Mouse (Mus musculus): ENCODE data around the gene Arrdc2. TPM values are rescaled to one million over a fixed set of nuclear protein-coding genes. Genes with fewer than 3 reads are reported as not detected.

Arrdc2 gene
- polyA plus RNA-seq, 1 experiment from 2014 or later = 8.0 TPM

DNA sequence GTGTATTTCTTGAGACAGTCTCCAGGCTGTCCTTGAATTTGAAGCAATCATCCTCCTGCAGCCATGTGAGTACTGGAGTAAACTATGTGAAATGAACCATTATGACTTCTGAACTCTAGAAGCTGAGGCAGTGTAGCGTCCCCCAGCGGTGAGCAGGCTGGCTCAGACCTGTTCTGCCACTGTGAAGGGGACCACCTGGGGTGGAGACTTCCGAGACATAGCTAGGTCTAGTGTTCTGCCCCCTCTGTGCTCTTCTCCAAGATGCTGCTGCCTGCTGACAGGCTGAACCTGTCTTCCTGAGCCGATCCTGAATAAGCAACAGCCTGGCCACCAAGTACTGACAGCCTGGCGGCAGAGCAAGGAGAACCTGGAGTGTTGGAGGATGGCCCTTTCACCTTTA is 5.6 kb upstream of the Arrdc2 start:
- no peak for ATAC-seq (ENCODE audit: low FRiP score, low read depth)
- no peaks in the 10 kb centered on the region for H3K36me3 ChIP-seq
- H3K27me3 ChIP-seq = no peaks in the 10 kb centered on the region
- H3K9ac ChIP-seq = no peak overlapping the region
- H3K27ac ChIP-seq (replicated peaks) = no peak overlapping the region
- no peak overlapping the region for H3K4me3 ChIP-seq
- H3K4me2 ChIP-seq = no peak overlapping the region
- no peaks in the 10 kb centered on the region for H3K9me3 ChIP-seq
- peaks cover 9% of the 10 kb centered on the region for H3K4me1 ChIP-seq (replicated peaks)
- 45% methylated on average over 5 of the region's 5 CpGs for WGBS

DNA sequence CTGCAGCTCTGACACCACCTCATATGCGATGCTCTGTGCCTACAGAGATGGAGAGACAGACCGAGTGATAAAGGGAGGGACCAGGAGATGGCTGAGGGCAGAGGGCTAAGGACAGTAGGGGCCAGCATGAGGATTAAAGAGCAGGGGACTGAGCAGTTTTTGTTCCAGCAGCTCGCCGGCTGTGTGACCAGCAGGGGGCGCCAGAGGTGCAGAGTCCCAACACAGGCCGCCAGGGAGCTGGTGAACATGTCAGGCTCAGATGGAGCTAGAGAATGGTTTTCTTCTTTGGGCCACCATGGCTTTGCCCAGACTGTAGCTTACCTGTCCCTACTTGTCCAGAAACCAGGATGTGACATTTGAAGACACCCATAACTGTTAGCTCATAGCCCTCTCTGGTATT is 5.0 kb upstream of the Arrdc2 start:
- no peaks in the 10 kb centered on the region for H3K9me3 ChIP-seq
- H3K27me3 ChIP-seq = no peaks in the 10 kb centered on the region
- H3K4me1 ChIP-seq (replicated peaks) = peaks cover 12% of the 10 kb centered on the region
- WGBS = 5% methylated on average over 6 of the region's 6 CpGs
- no peak for ATAC-seq (ENCODE audit: low FRiP score, low read depth)
- H3K4me3 ChIP-seq = no peak overlapping the region
- H3K36me3 ChIP-seq = no peaks in the 10 kb centered on the region
- H3K4me2 ChIP-seq = no peak overlapping the region
- H3K27ac ChIP-seq (replicated peaks) = no peak overlapping the region
- no peak overlapping the region for H3K9ac ChIP-seq

GRCm38 (mm10) chr8:70843941-70844340 is 4.4 kb upstream of the Arrdc2 start:
- H3K4me1 ChIP-seq (replicated peaks) = peaks cover 12% of the 10 kb centered on the region
- H3K4me3 ChIP-seq = no peak overlapping the region
- 86% methylated on average over 8 of the region's 8 CpGs for WGBS
- H3K36me3 ChIP-seq = no peaks in the 10 kb centered on the region
- H3K27me3 ChIP-seq = no peaks in the 10 kb centered on the region
- no peak overlapping the region for H3K27ac ChIP-seq (replicated peaks)
- H3K9ac ChIP-seq = no peak overlapping the region
- no peak overlapping the region for H3K4me2 ChIP-seq
- ATAC-seq (ENCODE audit: low FRiP score, low read depth) = no peak
- H3K9me3 ChIP-seq = no peaks in the 10 kb centered on the region

GRCm38 (mm10) chr8:70843214-70843773 is 3.8 kb upstream of the Arrdc2 start:
- 83% methylated on average over 5 of the region's 5 CpGs for WGBS
- no peaks in the 10 kb centered on the region for H3K9me3 ChIP-seq
- no peak overlapping the region for H3K9ac ChIP-seq

GRCm38 (mm10) chr8:70842484-70842883 is 3.0 kb upstream of the Arrdc2 start:
- WGBS = 72% methylated on average over 25 of the region's 25 CpGs
- no peak overlapping the region for H3K9ac ChIP-seq

More at GRCm38 (mm10) chr8:70843214-70843773, 3.8 kb upstream of the Arrdc2 start:
- Histone ChIP-seq H3K4me1 (replicated peaks) (peaks cover 17% of the 10 kb centered on the region), H3K27ac (replicated peaks) (no peak overlapping the region), H3K4me3 (no peak overlapping the region), H3K4me2 (no peak overlapping the region), H3K36me3 (no peaks in the 10 kb centered on the region), H3K27me3 (no peaks in the 10 kb centered on the region)
- ATAC-seq (ENCODE audit: low FRiP score, low read depth) = no peak

DNA sequence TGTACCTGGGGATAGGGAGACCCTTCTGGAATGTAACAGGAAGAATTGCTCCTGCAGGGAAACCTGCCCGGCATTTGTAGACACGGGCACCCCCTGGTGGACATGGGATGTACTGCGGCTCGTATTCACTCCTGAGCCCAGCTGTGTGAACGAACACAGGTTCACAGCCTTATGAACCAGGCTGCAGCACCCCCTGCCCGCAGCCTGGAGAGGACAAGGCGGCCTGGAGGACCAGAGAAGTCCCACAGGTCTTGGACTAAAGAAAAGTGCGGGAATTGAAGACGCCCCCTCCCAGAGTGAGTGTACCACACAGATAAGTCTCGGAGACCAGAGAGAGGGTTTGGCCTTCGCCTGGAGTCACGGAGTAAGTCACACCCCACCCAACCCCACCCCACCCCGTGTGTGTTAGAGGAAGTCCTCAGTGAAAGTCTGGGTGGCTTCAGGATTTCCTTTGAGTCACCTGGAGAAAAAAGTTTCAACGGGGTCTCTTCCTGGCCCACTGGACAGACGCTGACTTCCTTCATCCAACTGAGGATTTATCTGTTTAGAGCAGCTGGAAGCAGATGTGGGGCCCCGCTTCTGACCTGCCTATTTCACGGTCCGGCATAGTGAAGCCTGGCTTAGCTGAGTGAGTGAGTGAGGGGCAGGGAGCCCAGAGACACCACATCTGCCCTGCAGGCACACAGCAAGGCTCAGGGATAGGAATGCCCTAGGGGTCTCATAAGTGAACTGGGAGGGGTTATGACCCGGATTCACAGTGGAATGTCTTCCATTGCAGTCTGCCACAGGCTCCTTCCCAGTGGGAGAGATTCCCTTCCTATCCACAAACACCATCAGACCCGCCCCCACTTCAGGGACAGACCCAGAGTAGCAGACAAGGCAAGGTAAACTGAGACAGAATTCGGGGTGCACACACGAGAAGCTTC is 1.9 kb upstream of the Arrdc2 start:
- 41% methylated on average over 22 of the region's 22 CpGs for WGBS
- Histone ChIP-seq H3K27me3 (no peaks in the 10 kb centered on the region), H3K36me3 (no peaks in the 10 kb centered on the region), H3K4me1 (replicated peaks) (peaks cover 18% of the 10 kb centered on the region), H3K27ac (replicated peaks) (0 out of 2 replicates have a peak overlapping the region, but pooled peaks have one; percentile 14), H3K9ac (no peak overlapping the region), H3K9me3 (no peaks in the 10 kb centered on the region), H3K4me2 (no peak overlapping the region), H3K4me3 (no peak overlapping the region)
- ATAC-seq (ENCODE audit: low FRiP score, low read depth) = no peak

More at GRCm38 (mm10) chr8:70842484-70842883, 3.0 kb upstream of the Arrdc2 start:
- Histone ChIP-seq H3K27ac (replicated peaks) (no peak overlapping the region), H3K9me3 (no peaks in the 10 kb centered on the region), H3K36me3 (no peaks in the 10 kb centered on the region), H3K4me3 (no peak overlapping the region), H3K4me1 (replicated peaks) (peaks cover 18% of the 10 kb centered on the region), H3K4me2 (no peak overlapping the region), H3K27me3 (no peaks in the 10 kb centered on the region)
- ATAC-seq (ENCODE audit: low FRiP score, low read depth) = no peak

DNA sequence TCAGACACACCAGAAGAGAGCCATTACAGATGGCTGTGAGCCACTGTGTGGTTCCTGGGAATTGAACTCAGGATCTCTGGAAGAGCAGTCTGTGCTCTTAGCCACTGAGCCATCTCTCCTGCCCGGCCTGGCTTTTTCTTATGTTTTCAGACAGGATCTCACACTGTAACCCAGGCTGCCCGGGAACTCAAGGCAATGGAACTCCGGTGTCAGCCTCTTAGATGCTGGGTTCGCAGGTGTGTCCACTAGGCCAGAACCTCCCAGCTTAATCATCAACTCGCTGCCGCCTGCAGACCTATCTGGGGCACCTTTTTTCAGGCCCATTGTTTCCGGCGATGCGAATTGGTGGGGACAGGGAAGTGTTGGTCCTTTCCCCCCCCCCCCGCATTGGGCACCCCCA is 1.1 kb upstream of the Arrdc2 start:
- Histone ChIP-seq H3K4me2 (no peak overlapping the region), H3K27ac (replicated peaks) (0 out of 2 replicates have a peak overlapping the region, but pooled peaks have one; percentile 14), H3K9me3 (no peaks in the 10 kb centered on the region), H3K36me3 (no peaks in the 10 kb centered on the region), H3K4me3 (no peak overlapping the region), H3K4me1 (replicated peaks) (peaks cover 18% of the 10 kb centered on the region), H3K9ac (no peak overlapping the region), H3K27me3 (no peaks in the 10 kb centered on the region)
- no peak for ATAC-seq (ENCODE audit: low FRiP score, low read depth)
- WGBS = 60% methylated on average over 10 of the region's 10 CpGs

GRCm38 (mm10) chr8:70838654-70839407 is 689 bp downstream of the Arrdc2 start:
- ATAC-seq (ENCODE audit: low FRiP score, low read depth) = peak; percentile 49
- Histone ChIP-seq H3K4me2 (peak overlapping the region; percentile 77), H3K9me3 (no peaks in the 10 kb centered on the region), H3K4me3 (peak overlapping the region; percentile 62), H3K27me3 (no peaks in the 10 kb centered on the region), H3K27ac (replicated peaks) (peak overlapping the region; percentile 92), H3K9ac (peak overlapping the region; percentile 67), H3K36me3 (no peaks in the 10 kb centered on the region), H3K4me1 (replicated peaks) (peaks cover 18% of the 10 kb centered on the region)
- WGBS = 3% methylated on average over 66 of the region's 66 CpGs

GRCm38 (mm10) chr8:70836666-70837065 is 2.9 kb downstream of the Arrdc2 start:
- Histone ChIP-seq H3K4me2 (no peak overlapping the region), H3K9ac (no peak overlapping the region), H3K4me3 (no peak overlapping the region), H3K4me1 (replicated peaks) (peaks cover 18% of the 10 kb centered on the region), H3K27me3 (no peaks in the 10 kb centered on the region), H3K9me3 (no peaks in the 10 kb centered on the region), H3K27ac (replicated peaks) (no peak overlapping the region), H3K36me3 (no peaks in the 10 kb centered on the region)
- WGBS = 90% methylated on average over 12 of the region's 12 CpGs
- no peak for ATAC-seq (ENCODE audit: low FRiP score, low read depth)

- Histone ChIP-seq H3K4me2 (no peak overlapping the region), H3K4me1 (replicated peaks) (peaks cover 6% of the 10 kb centered on the region), H3K9ac (no peak overlapping the region), H3K27me3 (no peaks in the 10 kb centered on the region), H3K9me3 (no peaks in the 10 kb centered on the region), H3K27ac (replicated peaks) (no peak overlapping the region), H3K4me3 (no peak overlapping the region), H3K36me3 (no peaks in the 10 kb centered on the region)
- 93% methylated on average over 3 of the region's 3 CpGs for WGBS
- ATAC-seq (ENCODE audit: low FRiP score, low read depth) = no peak
These were observed 5.4 kb downstream of the Arrdc2 start for GRCm38 (mm10) chr8:70834071-70834470.

DNA sequence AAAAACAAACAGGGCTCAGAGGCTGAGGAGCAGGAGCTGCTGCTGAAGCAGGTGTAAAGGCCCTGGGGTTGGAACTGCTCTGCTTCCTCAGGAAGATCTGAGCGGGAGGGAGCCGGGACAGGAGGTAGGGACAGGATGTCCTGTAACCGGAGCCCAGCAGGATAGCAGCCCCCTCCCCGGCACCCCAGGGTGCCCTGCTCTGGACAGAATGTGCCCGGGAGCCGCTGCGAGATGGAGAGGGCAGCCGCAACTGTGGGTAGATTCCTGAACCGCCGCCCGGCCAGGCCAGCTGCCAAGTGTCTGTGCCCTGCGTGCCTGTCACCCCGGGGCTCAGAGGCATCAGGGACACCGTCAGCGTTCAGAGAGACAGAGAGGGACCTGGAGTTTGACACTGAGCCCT is 6.0 kb downstream of the Arrdc2 start:
- WGBS = 44% methylated on average over 15 of the region's 15 CpGs
- H3K36me3 ChIP-seq = no peaks in the 10 kb centered on the region
- no peak for ATAC-seq (ENCODE audit: low FRiP score, low read depth)
- no peak overlapping the region for H3K9ac ChIP-seq
- no peak overlapping the region for H3K4me2 ChIP-seq
- H3K27ac ChIP-seq (replicated peaks) = no peak overlapping the region
- peaks cover 3% of the 10 kb centered on the region for H3K4me1 ChIP-seq (replicated peaks)
- H3K27me3 ChIP-seq = no peaks in the 10 kb centered on the region
- H3K9me3 ChIP-seq = no peaks in the 10 kb centered on the region
- no peak overlapping the region for H3K4me3 ChIP-seq

DNA sequence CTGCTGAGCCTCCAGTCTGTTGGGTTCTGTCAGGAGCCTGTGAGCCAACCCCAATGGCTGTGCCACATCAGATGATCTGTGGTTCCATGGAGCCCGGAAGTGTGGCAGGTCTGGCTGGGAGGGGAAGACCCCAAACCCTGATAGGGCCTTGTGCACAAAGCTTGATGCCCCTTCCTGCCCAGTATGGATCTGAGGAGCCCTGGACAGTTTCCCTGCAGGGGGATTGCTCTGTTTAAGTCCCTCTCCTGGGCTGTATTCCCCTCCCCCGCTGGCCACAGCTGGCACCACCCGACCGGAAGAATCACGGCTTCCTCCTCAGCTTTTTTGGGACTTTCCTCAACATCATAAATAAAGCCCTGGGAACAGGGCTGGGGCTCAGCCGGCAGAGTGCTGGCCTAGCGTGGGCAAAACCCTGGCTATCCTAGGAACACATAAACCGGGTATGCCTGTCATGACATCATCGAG is 6.5 kb downstream of the Arrdc2 start:
- Histone ChIP-seq H3K36me3 (no peaks in the 10 kb centered on the region), H3K9ac (no peak overlapping the region), H3K4me3 (no peak overlapping the region), H3K27ac (replicated peaks) (no peak overlapping the region), H3K27me3 (no peaks in the 10 kb centered on the region), H3K4me1 (replicated peaks) (no peaks in the 10 kb centered on the region), H3K9me3 (no peaks in the 10 kb centered on the region), H3K4me2 (no peak overlapping the region)
- WGBS = 53% methylated on average over 9 of the region's 9 CpGs
- ATAC-seq (ENCODE audit: low FRiP score, low read depth) = no peak

Data from hindbrain, embryonic 15.5 days (tissue).